Mouse (Mus musculus): ENCODE measurements around the gene Nectin1. TPM values are rescaled to one million over a fixed set of nuclear protein-coding genes. Genes with fewer than 3 reads are reported as not detected.

The Nectin1 gene
- polyA plus RNA-seq, 1 experiment from 2014 or later, result 3.8 TPM

GRCm38 (mm10) chr9:43744138-43744981 lies 576 bp downstream of the Nectin1 start:
- WGBS, result under 1% methylated on average over 75 of the region's 77 CpGs
- peaks cover 64% of the 10 kb centered on the region for H3K4me1 ChIP-seq
- H3K27ac ChIP-seq, result peak overlapping the region; percentile 97
- no peaks in the 10 kb centered on the region for H3K9me3 ChIP-seq (replicated peaks)
- H3K27me3 ChIP-seq (ENCODE audit: low read depth, poor library complexity, severe bottlenecking), result peaks cover 57% of the 10 kb centered on the region
- DNase-seq (ENCODE audit: low spot score), result peak; percentile 83
- H3K4me3 ChIP-seq, result peak overlapping the region; percentile 89
- no peaks in the 10 kb centered on the region for H3K36me3 ChIP-seq

GRCm38 (mm10) chr9:43745051-43745792 lies 1.4 kb downstream of the Nectin1 start:
- WGBS, result 0% methylated on average over 43 of the region's 43 CpGs
- H3K27ac ChIP-seq, result peak overlapping the region; percentile 97

GRCm38 (mm10) chr9:43745951-43746703 lies 2.3 kb downstream of the Nectin1 start:
- H3K4me1 ChIP-seq, result peaks cover 74% of the 10 kb centered on the region
- H3K27me3 ChIP-seq (ENCODE audit: low read depth, poor library complexity, severe bottlenecking), result peaks cover 56% of the 10 kb centered on the region
- WGBS, result 5% methylated on average over 13 of the region's 13 CpGs
- H3K27ac ChIP-seq, result no peak overlapping the region
- peak overlapping the region; percentile 89 for H3K4me3 ChIP-seq
- peak; percentile 59 for DNase-seq (ENCODE audit: low spot score)
- H3K9me3 ChIP-seq (replicated peaks), result no peaks in the 10 kb centered on the region
- H3K36me3 ChIP-seq, result no peaks in the 10 kb centered on the region

More at GRCm38 (mm10) chr9:43745051-43745792, 1.4 kb downstream of the Nectin1 start:
- peak; percentile 60 for DNase-seq (ENCODE audit: low spot score)
- Histone ChIP-seq H3K27me3 (ENCODE audit: low read depth, poor library complexity, severe bottlenecking) (peaks cover 56% of the 10 kb centered on the region), H3K36me3 (no peaks in the 10 kb centered on the region), H3K9me3 (replicated peaks) (no peaks in the 10 kb centered on the region), H3K4me1 (peaks cover 65% of the 10 kb centered on the region), H3K4me3 (peak overlapping the region; percentile 89)

GRCm38 (mm10) chr9:43747710-43748109 lies 3.9 kb downstream of the Nectin1 start:
- WGBS, result 56% methylated on average over 9 of the region's 9 CpGs
- no peak for DNase-seq (ENCODE audit: low spot score)
- Histone ChIP-seq H3K4me3 (no peak overlapping the region), H3K9me3 (replicated peaks) (no peaks in the 10 kb centered on the region), H3K36me3 (no peaks in the 10 kb centered on the region), H3K27ac (no peak overlapping the region), H3K27me3 (ENCODE audit: low read depth, poor library complexity, severe bottlenecking) (peaks cover 45% of the 10 kb centered on the region), H3K4me1 (peaks cover 70% of the 10 kb centered on the region)

GRCm38 (mm10) chr9:43748519-43748918 lies 4.7 kb downstream of the Nectin1 start:
- 88% methylated on average over 5 of the region's 5 CpGs for WGBS
- Histone ChIP-seq H3K27ac (no peak overlapping the region), H3K36me3 (no peaks in the 10 kb centered on the region), H3K4me1 (peaks cover 62% of the 10 kb centered on the region), H3K27me3 (ENCODE audit: low read depth, poor library complexity, severe bottlenecking) (peaks cover 45% of the 10 kb centered on the region), H3K4me3 (no peak overlapping the region), H3K9me3 (replicated peaks) (no peaks in the 10 kb centered on the region)
- no peak for DNase-seq (ENCODE audit: low spot score)

- H3K4me3 ChIP-seq, result no peak overlapping the region
- no peak for DNase-seq (ENCODE audit: low spot score)
- no peaks in the 10 kb centered on the region for H3K36me3 ChIP-seq
- no peak overlapping the region for H3K27ac ChIP-seq
- H3K9me3 ChIP-seq (replicated peaks), result no peaks in the 10 kb centered on the region
- WGBS, result 85% methylated on average over 9 of the region's 9 CpGs
- H3K27me3 ChIP-seq (ENCODE audit: low read depth, poor library complexity, severe bottlenecking), result peaks cover 47% of the 10 kb centered on the region
- H3K4me1 ChIP-seq, result peaks cover 62% of the 10 kb centered on the region
Observed at GRCm38 (mm10) chr9:43750053-43750452, 6.3 kb downstream of the Nectin1 start.

GRCm38 (mm10) chr9:43751111-43751510 lies 7.3 kb downstream of the Nectin1 start:
- Histone ChIP-seq H3K27me3 (ENCODE audit: low read depth, poor library complexity, severe bottlenecking) (peaks cover 36% of the 10 kb centered on the region), H3K4me1 (peaks cover 57% of the 10 kb centered on the region), H3K9me3 (replicated peaks) (no peaks in the 10 kb centered on the region), H3K4me3 (no peak overlapping the region), H3K27ac (no peak overlapping the region), H3K36me3 (no peaks in the 10 kb centered on the region)
- DNase-seq (ENCODE audit: low spot score), result no peak
- 61% methylated on average over 8 of the region's 8 CpGs for WGBS

GRCm38 (mm10) chr9:43753481-43753880 lies 9.7 kb downstream of the Nectin1 start:
- Histone ChIP-seq H3K4me3 (no peak overlapping the region), H3K9me3 (replicated peaks) (no peaks in the 10 kb centered on the region), H3K27ac (no peak overlapping the region), H3K27me3 (ENCODE audit: low read depth, poor library complexity, severe bottlenecking) (peaks cover 13% of the 10 kb centered on the region), H3K36me3 (no peaks in the 10 kb centered on the region), H3K4me1 (peaks cover 62% of the 10 kb centered on the region)
- DNase-seq (ENCODE audit: low spot score), result no peak
- 83% methylated on average over 6 of the region's 6 CpGs for WGBS

GRCm38 (mm10) chr9:43754083-43754482 lies 10.3 kb downstream of the Nectin1 start:
- peaks cover 62% of the 10 kb centered on the region for H3K4me1 ChIP-seq
- H3K36me3 ChIP-seq, result no peaks in the 10 kb centered on the region
- H3K4me3 ChIP-seq, result no peak overlapping the region
- no peak overlapping the region for H3K27ac ChIP-seq
- DNase-seq (ENCODE audit: low spot score), result no peak
- H3K27me3 ChIP-seq (ENCODE audit: low read depth, poor library complexity, severe bottlenecking), result peaks cover 7% of the 10 kb centered on the region; the same call in 1 of the 2 replicates
- H3K9me3 ChIP-seq (replicated peaks), result no peaks in the 10 kb centered on the region
- 74% methylated on average over 5 of the region's 5 CpGs for WGBS

- no peaks in the 10 kb centered on the region for H3K36me3 ChIP-seq
- 0 out of 2 replicates have a peak, but pooled peaks cover 4% of the 10 kb centered on the region for H3K27me3 ChIP-seq (ENCODE audit: low read depth, poor library complexity, severe bottlenecking)
- no peak overlapping the region for H3K27ac ChIP-seq
- peaks cover 62% of the 10 kb centered on the region for H3K4me1 ChIP-seq
- H3K4me3 ChIP-seq, result no peak overlapping the region
- WGBS, result 30% methylated on average over 9 of the region's 9 CpGs
- no peak for DNase-seq (ENCODE audit: low spot score)
- H3K9me3 ChIP-seq (replicated peaks), result no peaks in the 10 kb centered on the region
Observed at GRCm38 (mm10) chr9:43754768-43755197, 11.0 kb downstream of the Nectin1 start.

GRCm38 (mm10) chr9:43755464-43755863 lies 11.7 kb downstream of the Nectin1 start:
- no peaks in the 10 kb centered on the region for H3K9me3 ChIP-seq (replicated peaks)
- H3K36me3 ChIP-seq, result no peaks in the 10 kb centered on the region
- H3K4me1 ChIP-seq, result peaks cover 59% of the 10 kb centered on the region
- no peak overlapping the region for H3K4me3 ChIP-seq
- H3K27ac ChIP-seq, result no peak overlapping the region
- 0 out of 2 replicates have a peak, but pooled peaks cover 4% of the 10 kb centered on the region for H3K27me3 ChIP-seq (ENCODE audit: low read depth, poor library complexity, severe bottlenecking)
- WGBS, result 72% methylated on average over 4 of the region's 4 CpGs
- DNase-seq (ENCODE audit: low spot score), result no peak

GRCm38 (mm10) chr9:43755928-43756327 lies 12.1 kb downstream of the Nectin1 start:
- 76% methylated on average over 2 of the region's 2 CpGs for WGBS
- H3K36me3 ChIP-seq, result no peaks in the 10 kb centered on the region
- H3K4me3 ChIP-seq, result no peak overlapping the region
- peaks cover 57% of the 10 kb centered on the region for H3K4me1 ChIP-seq
- H3K9me3 ChIP-seq (replicated peaks), result no peaks in the 10 kb centered on the region
- H3K27ac ChIP-seq, result no peak overlapping the region
- DNase-seq (ENCODE audit: low spot score), result no peak
- H3K27me3 ChIP-seq (ENCODE audit: low read depth, poor library complexity, severe bottlenecking), result 0 out of 2 replicates have a peak, but pooled peaks cover 4% of the 10 kb centered on the region
